Mouse (Mus musculus) heart, postnatal 36 days (tissue): ENCODE results near the gene Smg6. TPM values are rescaled to one million over a fixed set of nuclear protein-coding genes. Genes with fewer than 3 reads are reported as not detected.

Experiments used
- DNase-seq, 2 experiments: peaks; one replicate each; pipeline ENCODE4 v3.0.0; 2021 to 2022
- intact Hi-C: fragments of 180-260 bp; cut with DNase I; formaldehyde crosslinking; loops from one replicate; pipeline ENCODE4 v1.15.1; 2025
- total RNA-seq, 2 experiments: library from RNA; stranded (reverse); gene quantifications; 2 replicates each; pipeline ENCODE4 v1.2.3; 2021

The Smg6 gene
- total RNA-seq, 2 experiments from 2014 or later = 18.2 to 21.0 TPM

DNA sequence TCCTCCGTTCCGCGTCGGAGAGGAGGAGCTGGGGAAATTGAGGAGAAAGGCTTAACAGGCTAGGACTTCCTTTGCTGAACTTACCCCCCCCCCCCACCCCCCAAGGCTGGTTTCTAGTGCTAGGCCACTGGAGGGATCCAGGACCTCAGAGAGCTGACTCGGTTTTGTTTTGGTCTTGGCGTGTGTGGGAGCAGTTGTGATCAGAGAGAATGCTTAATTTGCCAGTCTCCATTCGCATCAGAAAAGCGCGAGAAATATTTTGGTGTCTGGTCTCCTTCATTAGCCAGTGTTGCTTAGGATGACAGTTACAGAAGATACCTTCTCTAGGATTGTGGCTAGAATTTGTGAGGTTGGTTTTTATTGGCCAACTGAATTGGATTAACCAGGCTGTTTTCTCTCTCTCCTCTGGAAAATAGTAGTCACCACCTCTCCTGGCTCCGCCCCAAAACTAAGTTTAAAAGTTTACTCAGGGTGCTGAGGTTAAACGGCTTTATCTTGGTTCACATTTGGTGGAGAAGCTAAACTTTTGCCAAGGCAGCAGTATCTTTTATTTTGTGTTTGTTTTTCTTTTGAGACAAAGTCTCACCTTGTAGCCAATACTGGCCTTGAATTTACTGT is 874 bp downstream of the Smg6 start:
- DNase-seq = peak; percentile 44 to 49
- intact Hi-C loops = loop anchor here (5.0 kb wide), 1 partner anchor 241 kb away; the partner anchor contains the start of gene Hic1

DNA sequence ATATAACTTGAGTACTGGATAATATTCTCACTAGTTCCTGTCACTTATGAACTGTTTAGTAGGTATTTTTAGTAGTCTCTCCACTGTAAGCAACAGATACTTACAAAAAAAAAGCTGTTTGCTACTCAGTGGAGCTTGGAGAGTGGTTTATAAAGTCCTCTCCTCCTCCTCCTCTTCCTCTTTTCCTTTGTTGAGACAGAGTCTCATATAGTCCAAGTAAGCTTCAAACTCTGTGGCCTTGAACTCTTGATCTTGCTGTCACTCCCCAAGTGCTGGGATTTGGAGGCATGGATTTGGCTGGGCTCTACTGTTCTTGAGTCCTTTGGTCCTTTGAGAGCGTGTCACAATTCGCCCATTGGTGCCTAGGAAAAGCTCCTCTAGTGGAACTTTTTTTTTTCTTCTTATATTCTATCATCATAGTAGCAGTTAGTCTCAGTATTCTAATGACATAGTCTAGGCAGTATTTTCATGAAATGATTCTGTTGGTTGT is 1.7 kb downstream of the Smg6 start:
- intact Hi-C loops = loop anchor here (5.0 kb wide), 1 partner anchor 240 kb away; the partner anchor contains the start of gene Hic1

DNA sequence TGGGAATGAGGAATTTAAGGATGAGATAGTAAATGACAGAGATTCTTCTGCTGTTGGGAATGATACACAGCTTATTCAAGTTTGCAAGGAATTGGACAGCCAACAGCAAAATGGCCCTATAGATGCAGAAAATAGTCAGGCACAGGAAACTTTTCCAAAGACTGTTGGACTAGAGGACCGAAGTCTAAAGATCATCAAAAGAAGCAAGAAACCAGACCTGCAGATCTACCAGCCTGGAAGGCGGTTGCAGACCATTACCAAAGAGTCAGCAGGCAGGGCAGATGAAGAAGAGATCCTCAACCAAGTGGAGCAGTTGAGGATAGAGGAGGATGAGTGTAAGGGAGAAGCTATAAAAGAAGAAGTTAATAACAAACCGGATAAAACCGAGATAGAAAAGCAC is 3.5 kb downstream of the Smg6 start:
- no peak for DNase-seq
- intact Hi-C loops = loop anchor here (5.0 kb wide), 1 partner anchor 238 kb away; the partner anchor contains the start of gene Hic1

More for the DNA sequence above, 1.7 kb downstream of the Smg6 start:
- no peak for DNase-seq

- intact Hi-C loops = no loop called here
- DNase-seq = no peak
Observed at GRCm38 (mm10) chr11:74930391-74930790, 4.8 kb downstream of the Smg6 start.

DNA sequence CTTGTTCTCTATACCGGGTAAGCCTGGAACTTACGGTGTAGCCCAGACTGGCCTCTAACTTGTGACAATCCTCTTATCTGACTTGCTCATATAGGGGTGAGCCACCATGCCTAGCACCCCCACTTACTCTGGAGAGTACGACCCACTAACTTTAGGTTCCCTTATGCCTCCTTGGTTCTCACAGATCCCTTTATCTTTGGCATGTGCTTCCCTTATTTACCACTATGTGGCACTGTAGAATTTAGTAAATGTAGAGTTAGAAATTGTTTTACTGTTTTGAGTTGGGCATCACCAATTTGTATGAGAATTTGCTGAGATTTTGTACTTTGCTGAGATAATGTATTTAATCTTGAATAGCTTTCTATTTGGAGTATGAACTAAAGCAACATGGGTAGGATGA is 20.7 kb downstream of the Smg6 start:
- DNase-seq = no peak
- intact Hi-C loops = loop anchor here (1.0 to 2.0 kb wide), 3 partner anchors 34 to 344 kb away; partner anchors contain the start of gene Hic1

DNA sequence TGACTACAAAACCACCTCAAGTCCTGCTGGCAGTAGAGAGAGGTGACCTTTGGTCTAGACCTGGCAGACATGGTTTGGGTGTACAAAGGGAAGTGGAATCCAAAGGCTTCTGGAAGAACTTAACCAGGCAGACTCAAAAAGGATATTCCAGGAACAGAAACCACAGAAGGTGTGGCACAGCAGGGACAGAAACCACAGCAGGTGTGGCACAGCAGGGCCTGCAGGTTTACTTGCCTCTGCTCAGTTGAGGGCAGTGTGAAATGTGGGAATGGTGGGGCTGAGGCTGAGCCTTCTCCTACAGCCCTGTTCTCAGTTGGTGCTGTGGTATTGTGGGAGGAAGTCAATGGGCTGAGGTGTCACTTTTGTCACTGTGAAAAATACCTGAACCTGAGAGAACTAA is 29.3 kb downstream of the Smg6 start:
- intact Hi-C loops = no loop called here
- DNase-seq = no peak

- intact Hi-C loops = no loop called here
- no peak for DNase-seq
Observed at GRCm38 (mm10) chr11:74956006-74956405, 30.4 kb downstream of the Smg6 start.

- intact Hi-C loops = no loop called here
- no peak for DNase-seq
Observed at GRCm38 (mm10) chr11:74957600-74957999, 32.0 kb downstream of the Smg6 start.

DNA sequence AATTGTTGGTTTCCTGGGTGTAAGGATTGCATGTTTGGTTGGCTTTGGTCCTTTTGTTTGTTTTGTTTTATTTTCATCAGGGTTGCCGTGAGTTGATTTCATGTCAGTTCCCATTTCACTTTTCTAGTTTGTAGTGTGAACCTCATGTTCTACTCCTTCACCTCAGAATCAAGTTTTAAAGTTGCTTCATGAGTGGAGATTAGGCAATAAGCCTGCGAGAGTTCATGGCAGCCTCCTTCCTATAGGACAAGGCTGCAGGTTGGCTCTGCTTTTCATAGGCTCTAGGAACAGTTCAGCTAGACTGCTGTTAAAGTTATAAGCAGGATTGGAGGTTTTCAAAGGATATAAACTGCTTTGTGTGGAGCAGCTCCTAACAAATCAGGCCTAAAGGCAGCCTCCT is 33.9 kb downstream of the Smg6 start:
- no peak for DNase-seq
- intact Hi-C loops = no loop called here

DNA sequence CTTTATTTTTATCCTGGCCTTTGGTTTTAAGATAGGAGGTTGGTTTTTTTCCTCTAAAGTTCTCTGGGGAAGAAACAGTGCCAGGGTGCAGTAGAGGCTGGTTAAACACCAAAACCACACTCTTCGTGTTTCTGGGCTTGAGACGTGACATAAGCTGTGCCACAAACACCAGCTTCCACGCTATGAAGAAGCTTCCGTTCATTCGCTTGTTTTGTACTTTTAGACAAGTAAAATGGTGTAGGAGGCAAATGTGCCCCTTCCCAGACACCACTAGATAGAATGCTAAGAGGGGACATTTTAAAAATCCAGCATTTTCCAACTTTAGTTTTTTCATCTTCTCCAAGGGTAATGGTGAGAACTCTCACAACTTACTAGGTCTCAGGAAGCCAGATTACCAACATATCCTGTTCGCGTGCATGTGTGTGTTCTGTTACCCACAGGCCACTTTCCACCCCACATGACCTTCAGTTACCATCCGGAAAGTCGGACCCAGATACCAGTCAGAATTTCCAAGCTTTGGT is 34.5 kb downstream of the Smg6 start:
- no peak for DNase-seq
- intact Hi-C loops = no loop called here

GRCm38 (mm10) chr11:74961953-74962352 is 36.3 kb downstream of the Smg6 start:
- intact Hi-C loops = no loop called here
- DNase-seq = no peak

DNA sequence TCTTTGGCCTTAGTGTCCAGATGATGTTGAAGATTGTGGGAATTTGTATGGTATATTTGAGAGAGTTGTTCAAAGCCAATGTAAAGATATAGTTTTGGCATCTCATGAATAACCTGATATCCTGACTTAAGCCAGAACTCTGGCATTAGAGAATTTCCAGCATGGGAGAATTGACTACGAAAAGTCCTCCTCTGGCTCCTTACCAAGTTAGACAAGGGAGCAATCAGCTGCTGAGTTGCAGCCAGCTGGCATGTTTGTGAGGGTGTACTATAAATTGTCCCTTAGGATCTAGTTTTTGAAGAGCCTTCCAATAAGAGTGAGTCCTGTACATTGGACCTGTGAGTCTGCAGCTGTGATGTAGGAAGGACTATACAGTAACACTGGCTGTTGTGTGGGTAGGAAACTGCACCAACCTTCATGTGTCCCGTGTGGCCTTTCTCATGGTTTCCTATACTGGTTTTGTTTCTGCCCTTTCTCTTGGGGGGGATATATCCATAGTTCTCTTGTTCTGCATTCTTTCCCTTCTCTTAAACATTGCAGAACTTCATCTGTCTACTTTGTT is 37.3 kb downstream of the Smg6 start:
- DNase-seq = peak; percentile 7 to 13
- intact Hi-C loops = no loop called here

DNA sequence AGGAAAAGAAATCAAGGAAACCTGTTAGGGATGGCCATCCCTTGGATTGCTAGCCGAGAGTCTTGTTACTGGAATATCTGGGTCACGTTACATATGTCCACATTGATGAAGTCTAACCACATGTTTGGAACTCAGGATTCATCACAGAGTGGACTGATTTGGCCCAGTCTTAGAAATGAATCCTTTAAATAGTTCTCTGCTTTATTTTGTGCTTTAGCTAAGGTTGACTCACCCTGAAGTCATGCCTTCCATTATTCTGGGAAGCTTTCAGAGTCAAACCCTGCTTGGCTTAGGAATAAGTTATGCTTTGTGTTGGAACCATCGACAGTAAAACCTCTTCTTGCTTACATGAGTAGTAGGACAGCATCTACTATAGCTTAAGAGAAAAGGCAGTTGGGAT is 39.9 kb downstream of the Smg6 start:
- intact Hi-C loops = no loop called here

DNA sequence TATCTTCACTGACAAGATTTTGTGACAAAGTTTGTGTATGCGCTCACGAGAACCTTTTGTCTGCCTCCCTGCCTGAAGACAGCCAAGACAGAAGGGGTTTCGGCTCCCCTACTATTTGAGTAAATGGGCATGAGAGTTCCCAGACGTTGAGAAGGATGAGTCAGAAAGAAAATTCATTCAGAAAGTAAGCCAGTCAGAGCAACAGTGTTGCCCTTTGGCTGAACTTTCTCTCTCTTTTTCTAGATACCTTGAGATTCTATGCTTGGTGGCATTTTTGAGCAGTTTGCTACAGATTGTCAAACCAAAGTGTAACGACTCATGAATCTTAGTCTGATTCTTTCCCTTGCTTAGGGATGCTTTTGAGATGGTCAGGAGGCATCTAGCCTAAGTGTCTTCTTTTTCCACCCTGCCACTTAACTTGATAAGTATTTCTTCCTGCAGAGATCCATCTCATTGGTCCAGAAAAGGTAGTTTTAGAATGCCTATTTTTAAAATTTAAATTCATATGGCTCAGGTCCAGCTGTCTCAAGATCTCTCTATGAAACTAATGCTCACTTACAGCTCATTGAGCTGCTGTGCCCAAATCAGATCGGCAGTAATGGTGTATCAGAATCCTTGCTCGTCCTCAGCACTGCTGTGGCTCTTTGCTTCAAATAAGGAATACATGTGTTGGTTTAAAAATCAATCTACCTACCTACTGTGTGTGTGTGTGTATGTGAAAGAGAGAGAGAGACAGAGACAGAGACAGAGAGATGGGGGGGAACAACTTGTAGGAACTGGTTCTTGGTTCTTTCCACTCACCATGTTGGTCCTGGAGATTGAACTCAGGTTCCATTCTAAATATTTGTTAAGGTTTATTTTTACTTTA is 47.9 kb downstream of the Smg6 start:
- no peak for DNase-seq
- intact Hi-C loops = no loop called here

More for the DNA sequence above, 39.9 kb downstream of the Smg6 start:
- no peak for DNase-seq

- DNase-seq = no peak
- intact Hi-C loops = no loop called here
Observed at GRCm38 (mm10) chr11:74974615-74975014, 49.0 kb downstream of the Smg6 start.

DNA sequence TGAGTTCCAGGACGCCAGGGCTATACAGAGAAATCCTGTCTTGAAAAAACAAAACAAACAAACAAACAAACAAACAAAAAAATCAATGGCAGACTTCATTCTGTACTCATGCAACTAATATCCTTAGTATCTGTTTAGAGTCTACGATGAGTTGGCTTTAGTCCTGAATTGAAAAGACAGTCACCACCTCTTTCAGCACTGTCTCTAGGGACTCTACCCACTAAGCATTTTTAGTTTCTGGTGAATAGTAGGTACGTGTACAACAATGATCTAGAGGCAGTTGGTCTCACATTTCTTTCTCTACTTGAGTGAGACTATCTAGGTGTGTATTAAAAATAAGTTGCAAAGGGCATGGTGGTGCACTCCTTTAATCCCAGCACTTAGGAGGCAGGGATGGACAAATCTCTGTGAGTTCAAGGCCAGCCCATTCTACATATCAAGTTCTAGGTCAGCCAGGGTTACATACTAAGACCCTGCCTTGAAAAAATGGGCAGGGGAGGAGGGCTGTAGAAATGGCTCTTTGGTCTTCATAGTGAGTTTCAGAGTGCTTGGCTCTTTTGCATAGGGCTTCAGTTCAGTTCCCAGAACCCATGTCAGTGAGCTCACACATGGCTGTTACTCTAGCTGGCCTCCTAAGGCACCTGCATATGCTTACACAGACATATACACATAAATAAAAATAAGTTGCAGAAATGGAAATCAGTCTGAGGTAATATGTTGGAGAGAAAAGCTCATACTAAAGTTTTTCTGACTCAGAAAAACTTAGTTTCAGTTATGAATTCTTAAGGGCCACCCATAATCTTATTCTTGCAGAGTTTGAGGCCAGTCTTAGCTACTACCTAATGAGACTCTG is 51.4 kb downstream of the Smg6 start:
- DNase-seq = no peak
- intact Hi-C loops = no loop called here

DNA sequence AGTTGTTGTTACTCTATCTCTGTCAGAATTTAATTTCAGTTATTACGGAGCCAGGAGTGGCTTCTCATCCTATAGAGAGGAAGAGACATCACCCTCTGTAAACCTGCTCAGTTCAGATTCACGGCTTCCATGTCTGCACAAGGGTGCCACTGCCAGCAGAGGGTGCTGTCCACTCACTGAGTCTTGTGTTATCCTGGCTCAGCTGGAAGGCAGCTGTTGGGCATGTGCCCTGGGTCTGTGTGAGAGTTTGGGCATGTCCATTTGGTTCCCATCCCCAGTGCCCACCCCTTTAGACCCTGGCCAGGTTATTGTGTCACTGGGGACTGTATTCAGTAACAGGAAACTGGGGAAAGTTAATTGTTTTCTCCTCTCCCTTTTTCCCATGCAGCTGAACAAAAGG is 55.8 kb downstream of the Smg6 start:
- DNase-seq = peak; percentile 88
- intact Hi-C loops = loop anchor here (1.0 to 10.0 kb wide), 5 partner anchors 35 to 313 kb away; partner anchors contain the start of gene Hic1

- intact Hi-C loops = loop anchor here (5.0 to 10.0 kb wide), 2 partner anchors 65 to 313 kb away; no protein-coding TSS in a partner anchor
- DNase-seq = no peak
Observed at GRCm38 (mm10) chr11:74982241-74982640, 56.6 kb downstream of the Smg6 start.

DNA sequence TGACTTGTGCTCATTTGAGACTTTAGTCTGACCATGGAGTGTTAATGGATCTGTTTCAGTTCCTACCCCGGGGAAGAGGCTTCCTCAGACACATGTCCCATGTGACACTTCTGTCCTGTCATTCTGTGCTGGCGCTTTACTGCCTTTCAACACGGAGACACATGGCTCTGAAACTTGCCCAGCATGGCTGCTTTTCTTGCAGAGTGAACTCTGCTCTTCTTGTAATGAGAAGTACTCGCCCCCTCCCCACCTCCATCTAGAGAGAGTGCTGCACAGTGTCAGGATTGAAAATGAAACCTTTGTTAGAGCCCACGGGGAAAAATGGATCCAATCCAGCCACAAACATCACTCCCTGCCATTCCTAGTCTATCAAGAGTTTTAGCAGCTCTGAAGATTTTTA is 62.5 kb downstream of the Smg6 start:
- intact Hi-C loops = loop anchor here (10.0 kb wide), 1 partner anchor 307 kb away; no protein-coding TSS in a partner anchor
- DNase-seq = peak; percentile 34 to 54

DNA sequence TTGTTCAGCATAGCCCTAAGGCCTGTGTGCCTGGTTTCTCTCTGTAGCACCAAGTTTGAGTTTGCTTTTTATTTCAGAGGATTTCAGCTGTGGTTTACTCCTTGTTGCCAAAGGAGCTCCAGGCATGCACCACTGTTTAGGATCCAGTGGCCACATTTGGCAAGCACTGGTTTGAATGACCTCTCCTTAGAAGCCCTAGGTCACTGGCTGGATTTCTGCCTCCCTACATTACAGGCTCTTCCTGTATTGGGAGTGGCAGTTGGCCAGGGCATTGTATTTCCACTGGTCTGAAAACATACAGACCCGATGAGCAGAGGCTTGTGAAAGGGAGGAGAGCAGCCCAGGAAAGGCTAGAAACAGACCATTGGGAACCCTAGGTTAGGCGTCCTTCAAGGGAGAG is 63.4 kb downstream of the Smg6 start:
- DNase-seq = peak; percentile 44 to 50
- intact Hi-C loops = loop anchor here (10.0 kb wide), 1 partner anchor 306 kb away; no protein-coding TSS in a partner anchor
